Mouse (Mus musculus): ENCODE results near the gene Tom1. TPM values are rescaled to one million over a fixed set of nuclear protein-coding genes. Genes with fewer than 3 reads are reported as not detected.
A peak's percentile ranks its signal among the peaks of the same experiment; 100 is the strongest.

The Tom1 gene
- polyA plus RNA-seq, 1 experiment = 84.2 TPM

GRCm38 (mm10) chr8:75087127-75087526 lies 53.6 kb downstream of the Tom1 start:
- TF ChIP-seq REST (IDR thresholded peaks at IDR 0.05; ENCODE audit: insufficient read depth, insufficient read length) (no peak), MYOD1 (IDR thresholded peaks at IDR 0.05; ENCODE audit: control insufficient read depth in 1 of 3, insufficient read length in 2 of 3, low read depth in 2 of 3) (no peak)
- no peaks in the 10 kb centered on the region for H3K27me3 ChIP-seq (ENCODE audit: control insufficient read depth, insufficient read depth, insufficient read length)

GRCm38 (mm10) chr8:75088989-75089881 lies 55.7 kb downstream of the Tom1 start:
- no peak overlapping the region for H3K4me3 ChIP-seq
- H3ac ChIP-seq (ENCODE audit: control insufficient read depth, insufficient read length) = no peak overlapping the region
- peak; percentile 64; the same call in 1 of the 2 replicates for TF ChIP-seq CEBPB (IDR thresholded peaks at IDR 0.05; ENCODE audit: insufficient read depth, poor library complexity, severe bottlenecking)
- TF ChIP-seq E2F4 (IDR thresholded peaks at IDR 0.05; ENCODE audit: insufficient read depth) = no peak
- TF ChIP-seq USF1 (IDR thresholded peaks at IDR 0.05; ENCODE audit: low read depth) = no peak
- TF ChIP-seq MYOG (IDR thresholded peaks at IDR 0.05; ENCODE audit: control insufficient read depth in 1 of 3, insufficient read depth in 1 of 3, insufficient read length in 2 of 3, low read depth in 2 of 3) = peak in 2 of 3 experiments; percentile 11 to 34
- TF ChIP-seq MYOD1 (IDR thresholded peaks at IDR 0.05; ENCODE audit: control insufficient read depth in 1 of 3, insufficient read length in 2 of 3, low read depth in 2 of 3) = peak in 2 of 3 experiments; percentile 49 to 65
- no peak for TF ChIP-seq TCF12 (IDR thresholded peaks at IDR 0.05; ENCODE audit: insufficient read depth, poor library complexity, severe bottlenecking)
- peaks cover 7% of the 10 kb centered on the region for H3K79me2 ChIP-seq (ENCODE audit: control insufficient read depth, insufficient read depth)
- peak overlapping the region; percentile 74 for H3K4me2 ChIP-seq (ENCODE audit: low read depth)
- no peaks in the 10 kb centered on the region for H3K27me3 ChIP-seq (ENCODE audit: control insufficient read depth, insufficient read depth, insufficient read length)
- H3K36me3 ChIP-seq (ENCODE audit: control insufficient read depth, insufficient read depth) = no peaks in the 10 kb centered on the region

More at GRCm38 (mm10) chr8:75087127-75087526, 53.6 kb downstream of the Tom1 start:
- H3K4me2 ChIP-seq (ENCODE audit: low read depth) = no peak overlapping the region
- H3K79me2 ChIP-seq (ENCODE audit: control insufficient read depth, insufficient read depth) = no peaks in the 10 kb centered on the region
- H3K4me3 ChIP-seq = no peak overlapping the region
- no peak overlapping the region for H3ac ChIP-seq (ENCODE audit: control insufficient read depth, insufficient read length)
- no peaks in the 10 kb centered on the region for H3K36me3 ChIP-seq (ENCODE audit: control insufficient read depth, insufficient read depth)

GRCm38 (mm10) chr8:75090781-75091365 lies 57.4 kb downstream of the Tom1 start:
- H3K4me2 ChIP-seq (ENCODE audit: low read depth) = no peak overlapping the region
- H3ac ChIP-seq (ENCODE audit: control insufficient read depth, insufficient read length) = no peak overlapping the region
- peaks cover 22% of the 10 kb centered on the region for H3K79me2 ChIP-seq (ENCODE audit: control insufficient read depth, insufficient read depth)
- H3K36me3 ChIP-seq (ENCODE audit: control insufficient read depth, insufficient read depth) = peaks cover 4% of the 10 kb centered on the region
- TF ChIP-seq TCF3 (IDR thresholded peaks at IDR 0.05; ENCODE audit: insufficient read length, low read depth) (no peak), POLR2AphosphoS2 (IDR thresholded peaks at IDR 0.05; ENCODE audit: insufficient read length, low read depth) (no peak), REST (IDR thresholded peaks at IDR 0.05; ENCODE audit: insufficient read depth, insufficient read length) (no peak), MYOG (IDR thresholded peaks at IDR 0.05; ENCODE audit: control insufficient read depth in 1 of 3, insufficient read depth in 1 of 3, insufficient read length in 2 of 3, low read depth in 2 of 3) (no peak), E2F4 (IDR thresholded peaks at IDR 0.05; ENCODE audit: insufficient read depth) (no peak), POLR2A (IDR thresholded peaks at IDR 0.05; ENCODE audit: insufficient read length, low read depth) (no peak), USF1 (IDR thresholded peaks at IDR 0.05; ENCODE audit: low read depth) (no peak), MYOD1 (IDR thresholded peaks at IDR 0.05; ENCODE audit: control insufficient read depth in 1 of 3, insufficient read length in 2 of 3, low read depth in 2 of 3) (no peak), TCF12 (IDR thresholded peaks at IDR 0.05; ENCODE audit: insufficient read depth, poor library complexity, severe bottlenecking) (no peak), CEBPB (IDR thresholded peaks at IDR 0.05; ENCODE audit: insufficient read depth, poor library complexity, severe bottlenecking) (no peak), MAX (IDR thresholded peaks at IDR 0.05; ENCODE audit: low read depth) (no peak), SRF (IDR thresholded peaks at IDR 0.05; ENCODE audit: control insufficient read depth, insufficient read length, low read depth) (no peak)
- no peaks in the 10 kb centered on the region for H3K27me3 ChIP-seq (ENCODE audit: control insufficient read depth, insufficient read depth, insufficient read length)
- H3K4me3 ChIP-seq = no peak overlapping the region

- peak; percentile 98 for TF ChIP-seq POLR2AphosphoS2 (IDR thresholded peaks at IDR 0.05; ENCODE audit: insufficient read length, low read depth)
- peak; percentile 96 for TF ChIP-seq USF1 (IDR thresholded peaks at IDR 0.05; ENCODE audit: low read depth)
- peak; percentile 98 for TF ChIP-seq CEBPB (IDR thresholded peaks at IDR 0.05; ENCODE audit: insufficient read depth, poor library complexity, severe bottlenecking)
- TF ChIP-seq E2F4 (IDR thresholded peaks at IDR 0.05; ENCODE audit: insufficient read depth) = peak; percentile 29
- no peak for TF ChIP-seq MAX (IDR thresholded peaks at IDR 0.05; ENCODE audit: low read depth)
- peak; percentile 35 for TF ChIP-seq TCF3 (IDR thresholded peaks at IDR 0.05; ENCODE audit: insufficient read length, low read depth)
- peak; percentile 100 for TF ChIP-seq POLR2A (IDR thresholded peaks at IDR 0.05; ENCODE audit: insufficient read length, low read depth)
- no peak for TF ChIP-seq SRF (IDR thresholded peaks at IDR 0.05; ENCODE audit: control insufficient read depth, insufficient read length, low read depth)
- peak in 2 of 3 experiments; percentile 70 to 91 for TF ChIP-seq MYOG (IDR thresholded peaks at IDR 0.05; ENCODE audit: control insufficient read depth in 1 of 3, insufficient read depth in 1 of 3, insufficient read length in 2 of 3, low read depth in 2 of 3)
- no peak for TF ChIP-seq TCF12 (IDR thresholded peaks at IDR 0.05; ENCODE audit: insufficient read depth, poor library complexity, severe bottlenecking)
- TF ChIP-seq MYOD1 (IDR thresholded peaks at IDR 0.05; ENCODE audit: control insufficient read depth in 1 of 3, insufficient read length in 2 of 3, low read depth in 2 of 3) = peak in 2 of 3 experiments; percentile 70 to 83
- no peak for TF ChIP-seq REST (IDR thresholded peaks at IDR 0.05; ENCODE audit: insufficient read depth, insufficient read length)
- Histone ChIP-seq H3ac (ENCODE audit: control insufficient read depth, insufficient read length) (peak within 1 kb of the TSS; percentile 15), H3K27me3 (ENCODE audit: control insufficient read depth, insufficient read depth, insufficient read length) (no peaks in the 10 kb centered on the region), H3K4me3 (peak within 1 kb of the TSS; percentile 87), H3K79me2 (ENCODE audit: control insufficient read depth, insufficient read depth) (peaks cover 26% of the 10 kb centered on the region), H3K4me2 (ENCODE audit: low read depth) (peak within 1 kb of the TSS; percentile 98), H3K36me3 (ENCODE audit: control insufficient read depth, insufficient read depth) (peaks cover 31% of the 10 kb centered on the region)
Observed at GRCm38 (mm10) chr8:75093399-75094156, 60.1 kb downstream of the Tom1 start, which contains the start of gene Hmox1. Hmox1 (plus strand) TSS chr8:75093621.
